Mouse (Mus musculus) erythroblast, embryonic 14.5 days (primary cell): ENCODE results near the gene Nwd2.

Experiments
- GATA1 ChIP-seq: IDR thresholded peaks from 2 replicates; pipeline ENCODE4 v1.6.1; 2012; ENCODE audit warnings: low read length, inconsistent platforms, mixed read lengths
- TAL1 ChIP-seq: IDR thresholded peaks from 3 replicates; pipeline ENCODE4 v1.6.1; 2012; ENCODE audit warnings: low read length, inconsistent platforms, mixed read lengths

- TF ChIP-seq GATA1 = no peak
- no peak for TF ChIP-seq TAL1
Observed at GRCm38 (mm10) chr5:63765886-63766285, 117.0 kb downstream of the Nwd2 start.
